Mouse (Mus musculus) lung, embryonic 16.5 days (tissue): ENCODE results near the gene Bcas1. TPM values are rescaled to one million over a fixed set of nuclear protein-coding genes. Genes with fewer than 3 reads are reported as not detected.

Source experiments
- ATAC-seq: fragments of 200-750 bp; cut with Nextera tagmentation; 2 replicates; pipeline ENCODE4 v1.8.0; 2017; ENCODE audit warnings: low read depth, mild to moderate bottlenecking, moderate library complexity
- H3K27ac ChIP-seq: fragments of 300-500 bp; sonication (generic); 2 replicates; pipeline ENCODE4 v1.5.1; 2014; ENCODE audit warnings: mild to moderate bottlenecking, control low read depth, low read length
- H3K27me3 ChIP-seq: fragments of 300-500 bp; sonication (generic); 2 replicates; pipeline ENCODE4 v1.6.1; 2014; ENCODE audit warnings: low read depth, low read length, mixed read lengths; ENCODE audit not compliant: control insufficient read depth, insufficient read depth
- H3K36me3 ChIP-seq: fragments of 300-500 bp; sonication (generic); 2 replicates; pipeline ENCODE4 v1.6.1; 2014; ENCODE audit warnings: low read length; ENCODE audit not compliant: control insufficient read depth, insufficient read depth
- H3K4me1 ChIP-seq: fragments of 300-500 bp; sonication (generic); replicated peaks from 2 replicates; pipeline ENCODE4 v1.6.1; 2014; ENCODE audit warnings: low read length, mixed read lengths; ENCODE audit not compliant: control insufficient read depth, insufficient read depth
- H3K4me2 ChIP-seq: fragments of 300-500 bp; sonication (generic); 2 replicates; pipeline ENCODE4 v1.6.1; 2014; ENCODE audit warnings: low read depth, low read length, control low read depth
- H3K4me3 ChIP-seq: fragments of 300-500 bp; sonication (generic); 2 replicates; pipeline ENCODE4 v1.5.1; 2014; ENCODE audit warnings: mild to moderate bottlenecking, low read length, control low read depth
- H3K9ac ChIP-seq: fragments of 300-500 bp; sonication (generic); 2 replicates; pipeline ENCODE4 v1.6.1; 2014; ENCODE audit warnings: low read length, control low read depth
- H3K9me3 ChIP-seq: fragments of 300-500 bp; sonication (generic); 2 replicates; pipeline ENCODE4 v1.6.1; 2016; ENCODE audit warnings: low read length; ENCODE audit not compliant: control insufficient read depth
- WGBS: fragments of 180-500 bp; shearing (Covaris S2); extraction: QIAGEN DNeasy Blood & Tissue Kit; methylation state at CpG from one replicate; pipeline ENCODE4 v1.1.7; 2014; 5-methylcytosine and 5-hydroxymethylcytosine counted together
- polyA plus RNA-seq: library from polyadenylated mRNA; unstranded; fragments of >200 nt; fragmentation: Nextera tagmentation; extraction: Ambion mirVana; gene quantifications from 2 replicates; pipeline ENCODE4 v1.2.1, GENCODE M21; 2015

Bcas1 gene
- polyA plus RNA-seq, 1 experiment from 2014 or later: 3.7 TPM

DNA sequence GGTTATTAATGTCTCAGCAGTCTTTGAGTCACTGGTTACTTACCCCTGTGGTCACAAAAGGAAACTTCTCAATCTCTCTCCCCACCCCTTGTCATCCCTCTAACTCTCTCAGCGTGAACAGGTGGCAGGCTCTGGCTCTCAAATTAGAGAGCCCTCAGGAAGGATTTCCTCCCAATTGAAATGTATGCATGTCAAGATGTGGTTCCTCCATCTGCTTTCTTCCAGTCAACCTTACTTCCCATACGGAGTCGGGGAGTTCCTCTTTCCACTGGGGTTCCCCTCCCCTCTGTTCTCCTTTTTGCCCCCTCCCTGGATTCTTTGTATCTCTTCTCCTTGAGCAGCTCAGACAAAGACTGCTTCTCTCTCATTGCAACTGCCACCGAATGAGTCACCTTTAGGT lies 8.6 kb upstream of the Bcas1 start:
- Histone ChIP-seq H3K4me2 (no peak overlapping the region), H3K9ac (no peak overlapping the region), H3K27me3 (no peaks in the 10 kb centered on the region; the same call in 1 of the 2 replicates), H3K4me1 (0 out of 2 replicates have a peak, but pooled peaks cover 3% of the 10 kb centered on the region), H3K4me3 (no peak overlapping the region), H3K36me3 (no peaks in the 10 kb centered on the region), H3K9me3 (no peaks in the 10 kb centered on the region), H3K27ac (no peak overlapping the region)
- no peak for ATAC-seq
- 70% methylated on average over 4 of the region's 4 CpGs for WGBS

DNA sequence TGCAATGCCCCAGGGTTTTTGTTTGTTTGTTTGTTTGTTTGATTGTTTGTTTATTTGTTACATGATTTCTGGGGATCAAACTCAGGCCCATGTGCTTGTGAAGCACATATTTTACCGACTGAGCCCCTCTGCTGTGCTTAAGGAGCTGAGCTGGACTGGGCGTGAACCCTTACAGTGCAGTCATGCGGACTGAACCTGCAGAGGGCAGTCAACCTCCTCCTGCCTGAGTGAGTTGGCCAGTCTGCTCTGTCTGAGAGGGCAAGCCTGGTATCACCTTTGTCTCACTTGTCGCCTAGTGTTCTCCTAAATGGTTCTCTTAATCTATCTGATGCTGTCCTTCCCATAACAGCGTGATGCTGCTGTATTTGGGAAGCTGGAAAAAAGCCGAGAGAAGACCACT lies 4.5 kb upstream of the Bcas1 start:
- Histone ChIP-seq H3K36me3 (no peaks in the 10 kb centered on the region), H3K9ac (no peak overlapping the region), H3K27me3 (no peaks in the 10 kb centered on the region; the same call in 1 of the 2 replicates), H3K27ac (no peak overlapping the region), H3K9me3 (no peaks in the 10 kb centered on the region), H3K4me2 (no peak overlapping the region), H3K4me3 (no peak overlapping the region), H3K4me1 (0 out of 2 replicates have a peak, but pooled peaks cover 3% of the 10 kb centered on the region)
- WGBS: 60% methylated on average over 6 of the region's 6 CpGs
- no peak for ATAC-seq

DNA sequence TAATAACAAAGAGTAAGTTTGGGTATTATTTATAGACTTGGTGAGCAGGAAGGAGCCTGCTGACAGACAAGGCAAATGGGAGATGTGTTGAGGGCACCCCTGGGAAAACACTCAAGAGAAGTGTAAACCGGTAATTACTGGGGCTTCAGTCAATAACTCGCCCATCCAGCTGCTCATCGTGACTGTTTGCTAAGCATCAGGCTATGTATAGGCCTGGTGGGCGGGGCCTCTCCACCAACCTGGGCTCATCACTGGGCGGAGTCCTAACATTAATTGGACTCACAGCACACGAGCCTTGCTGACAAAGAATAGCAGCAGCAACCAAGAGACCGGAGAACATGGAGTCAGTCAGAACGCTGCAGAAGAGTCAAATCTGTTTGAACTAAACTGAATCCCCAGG lies 1.3 kb upstream of the Bcas1 start:
- 52% methylated on average over 8 of the region's 8 CpGs for WGBS

DNA sequence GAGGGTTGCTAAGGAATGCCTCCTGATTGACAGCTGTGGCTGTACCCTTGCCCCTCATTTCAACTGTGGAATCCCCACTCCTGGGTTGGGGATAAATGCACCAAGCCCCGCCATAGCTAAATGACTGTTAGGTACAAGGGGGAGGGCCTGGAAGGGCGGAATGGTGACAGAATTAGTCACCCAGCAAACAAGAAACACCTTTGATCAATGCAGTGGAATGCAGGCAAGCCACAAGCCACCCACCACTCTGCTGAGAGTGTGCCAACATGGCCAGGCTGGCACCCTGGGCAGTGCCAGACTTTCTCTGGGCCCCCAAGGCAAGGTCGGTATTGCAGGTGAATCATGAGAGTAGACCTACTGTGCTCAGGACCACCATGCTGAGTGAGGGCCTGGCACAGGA lies 3.5 kb downstream of the Bcas1 start:
- ATAC-seq: no peak
- H3K9ac ChIP-seq: no peak overlapping the region
- no peaks in the 10 kb centered on the region for H3K9me3 ChIP-seq
- no peak overlapping the region for H3K4me2 ChIP-seq
- H3K27ac ChIP-seq: no peak overlapping the region
- H3K4me1 ChIP-seq: 0 out of 2 replicates have a peak, but pooled peaks cover 3% of the 10 kb centered on the region
- no peak overlapping the region for H3K4me3 ChIP-seq
- WGBS: 48% methylated on average over 3 of the region's 3 CpGs
- H3K27me3 ChIP-seq: no peaks in the 10 kb centered on the region
- no peaks in the 10 kb centered on the region for H3K36me3 ChIP-seq

More for the DNA sequence above, 1.3 kb upstream of the Bcas1 start:
- H3K27me3 ChIP-seq: no peaks in the 10 kb centered on the region
- no peak overlapping the region for H3K4me2 ChIP-seq
- ATAC-seq: no peak
- no peaks in the 10 kb centered on the region for H3K36me3 ChIP-seq
- no peaks in the 10 kb centered on the region for H3K9me3 ChIP-seq
- H3K4me1 ChIP-seq: 0 out of 2 replicates have a peak, but pooled peaks cover 3% of the 10 kb centered on the region
- no peak overlapping the region for H3K4me3 ChIP-seq
- no peak overlapping the region for H3K27ac ChIP-seq
- no peak overlapping the region for H3K9ac ChIP-seq

DNA sequence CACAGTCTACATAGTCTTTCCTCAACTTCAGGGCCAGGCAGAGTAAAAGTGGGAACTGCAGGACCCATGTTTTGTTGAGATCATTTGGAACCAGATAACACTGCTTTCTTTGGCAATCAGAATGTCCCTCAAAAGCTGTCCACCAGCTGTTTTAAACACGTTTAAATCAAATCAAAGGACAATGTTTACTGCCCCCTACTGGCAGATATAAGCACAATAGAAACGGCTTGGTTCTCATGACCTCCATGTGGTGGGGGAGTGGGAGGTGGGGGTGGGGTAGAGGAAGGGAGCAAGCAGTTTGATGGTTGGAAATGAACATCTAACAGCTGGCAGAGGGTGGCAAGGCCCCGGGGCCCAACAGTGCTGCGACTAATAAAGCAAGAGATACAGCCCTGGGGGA lies 5.7 kb downstream of the Bcas1 start:
- no peaks in the 10 kb centered on the region for H3K27me3 ChIP-seq
- no peaks in the 10 kb centered on the region for H3K36me3 ChIP-seq
- no peak overlapping the region for H3K4me2 ChIP-seq
- H3K9ac ChIP-seq: no peak overlapping the region
- H3K27ac ChIP-seq: no peak overlapping the region
- no peaks in the 10 kb centered on the region for H3K9me3 ChIP-seq
- no peak for ATAC-seq
- H3K4me1 ChIP-seq: no peaks in the 10 kb centered on the region
- no peak overlapping the region for H3K4me3 ChIP-seq
- WGBS: 35% methylated on average over 4 of the region's 4 CpGs

DNA sequence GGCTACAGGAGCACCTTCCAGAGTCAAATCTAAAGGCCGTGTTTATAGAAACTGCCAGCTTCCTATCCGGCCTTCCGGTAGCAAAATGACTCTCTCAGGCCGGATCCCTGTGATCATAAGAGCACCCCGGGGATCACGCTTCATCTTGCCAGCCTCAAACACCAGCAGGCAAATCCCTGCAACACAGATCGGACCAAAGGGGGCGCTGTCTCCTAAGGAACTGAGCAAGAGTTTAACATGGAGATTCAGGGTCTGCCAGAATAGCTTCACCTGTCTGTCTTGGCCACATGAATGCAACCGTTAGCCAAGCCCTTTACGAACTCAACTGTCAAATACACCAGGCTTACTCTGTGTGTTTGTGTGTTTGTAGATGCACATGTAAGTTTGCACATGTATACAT lies 8.9 kb downstream of the Bcas1 start:
- no peak for ATAC-seq
- H3K4me2 ChIP-seq: no peak overlapping the region
- 34% methylated on average over 10 of the region's 10 CpGs for WGBS
- no peak overlapping the region for H3K9ac ChIP-seq
- H3K9me3 ChIP-seq: no peaks in the 10 kb centered on the region
- H3K4me1 ChIP-seq: no peaks in the 10 kb centered on the region
- H3K27me3 ChIP-seq: no peaks in the 10 kb centered on the region
- H3K27ac ChIP-seq: no peak overlapping the region
- no peak overlapping the region for H3K4me3 ChIP-seq
- H3K36me3 ChIP-seq: no peaks in the 10 kb centered on the region

DNA sequence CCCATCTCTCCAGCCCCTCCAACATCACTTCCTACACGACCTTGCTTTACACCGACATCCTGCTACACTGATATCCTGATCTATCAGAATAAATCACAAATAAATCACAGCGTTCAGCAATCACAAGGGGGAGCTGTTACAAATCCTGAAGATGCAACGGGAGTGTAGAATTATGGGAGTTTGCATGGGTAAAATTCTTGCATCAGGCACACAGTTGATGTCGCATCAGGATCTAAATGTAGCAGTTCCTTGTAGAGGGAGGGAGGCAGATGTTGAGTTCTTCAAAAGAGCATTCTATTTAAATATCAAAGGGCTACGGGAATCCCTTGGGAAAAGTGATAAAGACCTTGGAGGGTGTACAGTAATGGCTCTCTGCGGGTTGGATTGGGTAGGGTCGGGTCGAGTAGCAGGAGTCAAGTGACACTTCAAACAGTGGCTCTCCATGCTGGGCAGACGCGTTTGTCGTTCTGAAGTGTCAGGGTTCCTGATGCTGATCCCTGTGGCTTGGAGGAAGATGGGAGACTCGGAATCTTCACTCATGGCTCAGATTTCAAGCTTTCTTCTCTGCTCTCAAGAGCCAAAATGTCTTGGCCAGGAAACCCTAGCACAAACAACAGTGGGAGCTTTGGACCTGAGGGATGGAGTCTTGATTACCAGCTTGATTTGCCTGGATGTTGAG lies 16.0 kb downstream of the Bcas1 start:
- no peak overlapping the region for H3K27ac ChIP-seq
- H3K9ac ChIP-seq: no peak overlapping the region
- peak overlapping the region; percentile 28 for H3K4me2 ChIP-seq
- H3K9me3 ChIP-seq: no peaks in the 10 kb centered on the region
- peak; percentile 46 for ATAC-seq
- 1% methylated on average over 13 of the region's 13 CpGs for WGBS
- peaks cover 6% of the 10 kb centered on the region; the same call in 1 of the 2 replicates for H3K27me3 ChIP-seq
- H3K4me3 ChIP-seq: no peak overlapping the region
- H3K36me3 ChIP-seq: no peaks in the 10 kb centered on the region
- H3K4me1 ChIP-seq: peaks cover 9% of the 10 kb centered on the region

DNA sequence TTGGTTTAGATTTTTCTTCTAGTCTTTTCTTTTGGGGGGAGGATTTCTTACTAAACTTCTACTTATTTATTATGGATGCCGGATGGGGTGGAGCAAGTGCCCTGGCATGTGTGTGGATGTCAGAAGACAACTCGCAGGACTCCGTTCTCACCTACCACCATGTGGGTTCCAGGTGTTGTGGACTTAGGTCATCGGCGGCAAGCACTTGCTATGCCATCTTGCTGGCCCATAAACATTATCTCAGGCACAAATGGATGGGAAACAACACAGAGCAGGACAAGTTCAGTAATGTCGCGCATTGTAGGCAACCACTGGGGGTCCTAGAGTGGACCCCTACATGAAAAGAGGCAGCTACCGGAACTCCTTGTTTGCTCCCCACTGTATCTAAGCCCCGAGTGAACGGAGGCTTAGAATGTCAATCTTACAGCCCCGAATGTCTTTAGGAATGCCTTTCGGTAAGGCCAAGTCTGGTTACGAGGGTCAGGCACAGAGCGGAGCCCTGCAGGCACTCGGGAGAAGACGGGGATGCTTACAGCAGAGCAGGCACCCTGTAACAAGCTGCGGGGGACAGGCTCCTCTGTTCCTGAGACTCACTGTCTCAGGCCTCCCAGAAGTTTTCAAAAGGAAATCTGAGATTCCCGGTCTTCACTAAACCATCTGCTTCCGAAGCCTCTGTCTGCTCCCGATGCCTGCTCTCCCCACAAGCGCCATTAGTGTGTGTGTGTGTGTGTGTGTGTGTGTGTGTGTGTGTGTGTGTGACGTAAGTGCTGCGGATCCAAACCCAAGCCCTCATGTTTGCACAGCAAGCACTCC lies 16.8 kb downstream of the Bcas1 start:
- peaks cover 9% of the 10 kb centered on the region for H3K4me1 ChIP-seq
- H3K9me3 ChIP-seq: no peaks in the 10 kb centered on the region
- H3K36me3 ChIP-seq: no peaks in the 10 kb centered on the region
- no peak overlapping the region for H3K9ac ChIP-seq
- H3K4me2 ChIP-seq: peak overlapping the region; percentile 28
- no peak overlapping the region for H3K4me3 ChIP-seq
- H3K27ac ChIP-seq: no peak overlapping the region
- peaks cover 6% of the 10 kb centered on the region; the same call in 1 of the 2 replicates for H3K27me3 ChIP-seq
- no peak for ATAC-seq
- WGBS: 13% methylated on average over 23 of the region's 23 CpGs

DNA sequence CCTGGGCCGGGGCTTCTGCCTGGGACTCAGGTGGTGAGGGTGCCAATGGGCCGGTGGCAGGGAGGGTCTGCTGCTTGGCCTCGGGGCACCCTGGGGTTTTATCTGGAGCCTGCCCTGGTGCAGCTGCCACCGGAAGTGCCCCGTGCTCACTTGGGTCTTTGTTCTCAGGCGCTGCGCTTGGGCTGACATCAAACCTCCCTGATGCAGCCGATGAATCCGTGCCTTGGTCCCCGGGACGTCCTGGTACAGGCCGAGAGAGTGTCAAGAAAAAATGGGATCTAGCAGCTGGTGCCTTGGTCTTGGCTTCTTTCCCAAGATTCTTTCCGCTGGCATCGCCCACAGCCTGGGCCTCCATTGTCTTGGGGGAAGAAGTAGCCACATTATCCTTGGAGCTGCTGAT lies 21.2 kb downstream of the Bcas1 start:
- H3K4me1 ChIP-seq: peaks cover 20% of the 10 kb centered on the region
- ATAC-seq: no peak
- no peaks in the 10 kb centered on the region for H3K36me3 ChIP-seq
- no peak overlapping the region for H3K4me3 ChIP-seq
- WGBS: 71% methylated on average over 14 of the region's 14 CpGs
- H3K9me3 ChIP-seq: no peaks in the 10 kb centered on the region
- no peak overlapping the region for H3K4me2 ChIP-seq
- no peak overlapping the region for H3K9ac ChIP-seq
- no peak overlapping the region for H3K27ac ChIP-seq
- H3K27me3 ChIP-seq: no peaks in the 10 kb centered on the region; the same call in 1 of the 2 replicates
